Mouse (Mus musculus): ENCODE measurements around the gene Tln2. TPM values are rescaled to one million over a fixed set of nuclear protein-coding genes. Genes with fewer than 3 reads are reported as not detected.

Gene Tln2
- polyA plus RNA-seq, 1 experiment from 2014 or later, result 66.6 TPM

DNA sequence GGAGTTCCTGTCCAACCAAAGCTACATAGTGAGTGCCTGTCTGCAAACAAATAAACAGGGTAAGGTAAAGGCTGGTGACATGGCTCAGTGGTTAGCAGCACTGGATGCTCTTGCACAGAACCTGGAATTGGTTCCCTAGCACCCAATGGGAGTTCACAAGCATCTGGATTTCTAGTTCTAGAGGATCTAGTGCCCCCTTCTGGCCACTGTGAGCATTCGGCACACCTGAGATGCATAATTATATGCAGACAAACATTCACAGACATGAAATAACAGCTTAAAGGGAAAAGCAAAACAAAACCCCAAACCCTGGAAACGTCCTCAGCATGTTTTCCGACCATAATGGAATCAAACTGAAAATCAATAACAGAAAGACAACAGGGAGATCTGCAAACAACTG lies 191.4 kb downstream of the Tln2 start:
- WGBS, result 89% methylated on average over 3 of the region's 3 CpGs
- ATAC-seq (ENCODE audit: low read depth), result no peak
- no peak overlapping the region for H3K27ac ChIP-seq (ENCODE audit: low read depth, low read length)
- no peak overlapping the region for H3K9ac ChIP-seq (replicated peaks; ENCODE audit: low read depth, low read length)
- no peaks in the 10 kb centered on the region for H3K27me3 ChIP-seq (ENCODE audit: control insufficient read depth, insufficient read depth, low read length)
- no peak overlapping the region for H3K4me2 ChIP-seq (ENCODE audit: low read depth, low read length)
- no peaks in the 10 kb centered on the region for H3K4me1 ChIP-seq (ENCODE audit: control insufficient read depth, insufficient read depth, low read length)
- H3K4me3 ChIP-seq (ENCODE audit: low read depth, low read length), result no peak overlapping the region
- H3K9me3 ChIP-seq (ENCODE audit: control insufficient read depth, low read length), result no peaks in the 10 kb centered on the region
- H3K36me3 ChIP-seq (ENCODE audit: control insufficient read depth, insufficient read depth, low read length), result no peaks in the 10 kb centered on the region

DNA sequence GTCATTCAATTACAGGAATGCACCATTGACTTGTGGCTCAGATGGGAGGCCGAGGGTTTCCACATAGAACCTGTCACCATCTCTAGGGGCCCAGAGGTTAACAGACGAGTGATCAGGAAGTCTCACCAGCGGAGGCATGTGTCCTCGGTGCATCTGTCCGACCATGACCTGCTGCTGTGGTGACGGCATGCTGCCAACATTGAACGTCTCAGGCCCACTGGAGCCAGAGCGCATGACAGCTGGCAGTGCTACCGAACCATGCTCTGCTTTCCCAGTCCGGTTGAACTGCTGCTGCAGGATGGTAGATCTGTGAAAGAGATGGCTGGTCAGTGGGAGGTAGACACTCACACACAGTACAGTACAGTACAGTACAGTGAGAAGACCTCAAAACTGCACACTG lies 197.0 kb downstream of the Tln2 start:
- ATAC-seq (ENCODE audit: low read depth), result no peak
- WGBS, result 90% methylated on average over 10 of the region's 10 CpGs
- no peaks in the 10 kb centered on the region for H3K9me3 ChIP-seq (ENCODE audit: control insufficient read depth, low read length)
- H3K4me3 ChIP-seq (ENCODE audit: low read depth, low read length), result no peak overlapping the region
- H3K4me2 ChIP-seq (ENCODE audit: low read depth, low read length), result no peak overlapping the region
- no peaks in the 10 kb centered on the region for H3K36me3 ChIP-seq (ENCODE audit: control insufficient read depth, insufficient read depth, low read length)
- H3K9ac ChIP-seq (replicated peaks; ENCODE audit: low read depth, low read length), result no peak overlapping the region
- no peaks in the 10 kb centered on the region for H3K27me3 ChIP-seq (ENCODE audit: control insufficient read depth, insufficient read depth, low read length)
- H3K27ac ChIP-seq (ENCODE audit: low read depth, low read length), result no peak overlapping the region
- no peaks in the 10 kb centered on the region for H3K4me1 ChIP-seq (ENCODE audit: control insufficient read depth, insufficient read depth, low read length)

DNA sequence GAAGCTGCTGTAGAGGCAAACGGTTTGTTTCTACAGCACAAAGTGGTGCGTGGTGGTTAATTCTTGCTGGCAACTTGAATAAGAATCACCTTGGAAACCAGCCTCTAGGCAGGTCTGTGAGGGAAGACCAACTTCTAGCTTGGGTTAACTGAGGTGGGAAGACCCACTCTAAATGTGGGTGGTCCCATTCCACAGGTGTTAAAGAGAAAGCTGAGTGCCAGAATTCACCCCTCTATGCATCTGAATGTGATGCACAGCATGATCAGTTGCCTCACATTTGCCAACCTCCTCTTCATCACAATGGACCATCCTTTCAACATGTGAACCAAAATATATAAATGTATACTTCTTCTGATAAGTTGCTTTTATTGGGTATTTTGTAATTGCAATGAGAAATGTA lies 197.4 kb downstream of the Tln2 start:
- ATAC-seq (ENCODE audit: low read depth), result no peak
- no peaks in the 10 kb centered on the region for H3K4me1 ChIP-seq (ENCODE audit: control insufficient read depth, insufficient read depth, low read length)
- no peaks in the 10 kb centered on the region for H3K27me3 ChIP-seq (ENCODE audit: control insufficient read depth, insufficient read depth, low read length)
- no peak overlapping the region for H3K9ac ChIP-seq (replicated peaks; ENCODE audit: low read depth, low read length)
- WGBS, result 76% methylated on average over 2 of the region's 2 CpGs
- no peaks in the 10 kb centered on the region for H3K9me3 ChIP-seq (ENCODE audit: control insufficient read depth, low read length)
- no peak overlapping the region for H3K27ac ChIP-seq (ENCODE audit: low read depth, low read length)
- H3K36me3 ChIP-seq (ENCODE audit: control insufficient read depth, insufficient read depth, low read length), result no peaks in the 10 kb centered on the region
- no peak overlapping the region for H3K4me3 ChIP-seq (ENCODE audit: low read depth, low read length)
- H3K4me2 ChIP-seq (ENCODE audit: low read depth, low read length), result no peak overlapping the region

DNA sequence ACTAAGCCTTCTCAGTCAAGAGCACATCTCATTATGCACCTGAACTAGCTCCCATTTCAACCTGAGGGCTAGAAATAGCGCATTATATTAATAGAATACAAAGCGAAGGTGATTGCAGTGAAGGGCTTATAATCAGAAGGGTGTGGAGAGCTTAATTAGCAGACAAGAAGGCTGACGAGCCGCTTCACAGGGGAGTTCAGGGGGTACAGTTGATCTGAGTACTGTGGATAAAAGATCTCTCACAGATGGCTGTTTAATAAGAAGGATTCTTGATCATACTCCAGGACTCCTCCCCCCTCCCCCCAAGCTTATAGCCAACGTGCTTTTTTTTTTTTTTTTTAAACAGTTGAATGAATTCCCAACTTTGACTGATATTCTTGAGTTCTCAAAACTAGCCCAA lies 198.0 kb downstream of the Tln2 start:
- 80% methylated on average over 5 of the region's 5 CpGs for WGBS
- ATAC-seq (ENCODE audit: low read depth), result no peak
- H3K27ac ChIP-seq (ENCODE audit: low read depth, low read length), result no peak overlapping the region
- no peaks in the 10 kb centered on the region for H3K27me3 ChIP-seq (ENCODE audit: control insufficient read depth, insufficient read depth, low read length)
- H3K9me3 ChIP-seq (ENCODE audit: control insufficient read depth, low read length), result no peaks in the 10 kb centered on the region
- no peak overlapping the region for H3K4me2 ChIP-seq (ENCODE audit: low read depth, low read length)
- no peaks in the 10 kb centered on the region for H3K4me1 ChIP-seq (ENCODE audit: control insufficient read depth, insufficient read depth, low read length)
- H3K9ac ChIP-seq (replicated peaks; ENCODE audit: low read depth, low read length), result no peak overlapping the region
- no peak overlapping the region for H3K4me3 ChIP-seq (ENCODE audit: low read depth, low read length)
- H3K36me3 ChIP-seq (ENCODE audit: control insufficient read depth, insufficient read depth, low read length), result no peaks in the 10 kb centered on the region

DNA sequence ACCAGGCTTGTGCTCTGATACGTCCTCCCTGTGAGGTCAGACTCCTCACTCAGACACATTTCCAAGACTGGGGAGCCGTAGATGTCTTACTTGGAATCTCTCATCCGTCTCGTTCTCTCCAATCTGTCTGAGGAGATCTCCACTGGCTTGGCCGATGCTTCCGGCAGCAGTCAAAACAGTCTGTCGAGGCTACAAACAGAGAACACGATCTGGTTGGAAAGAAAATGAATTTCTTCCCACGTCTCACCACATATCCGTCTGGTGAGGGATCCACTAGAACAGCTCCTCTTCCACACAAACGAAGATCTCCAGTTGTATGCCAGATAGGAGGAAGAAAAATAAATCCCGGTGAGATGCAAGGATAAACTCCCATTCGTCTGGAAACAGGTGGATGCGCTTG lies 205.1 kb downstream of the Tln2 start:
- H3K4me3 ChIP-seq (ENCODE audit: low read depth, low read length), result no peak overlapping the region
- H3K27me3 ChIP-seq (ENCODE audit: control insufficient read depth, insufficient read depth, low read length), result no peaks in the 10 kb centered on the region
- ATAC-seq (ENCODE audit: low read depth), result no peak
- no peaks in the 10 kb centered on the region for H3K36me3 ChIP-seq (ENCODE audit: control insufficient read depth, insufficient read depth, low read length)
- 95% methylated on average over 14 of the region's 14 CpGs for WGBS
- H3K4me1 ChIP-seq (ENCODE audit: control insufficient read depth, insufficient read depth, low read length), result no peaks in the 10 kb centered on the region
- H3K9ac ChIP-seq (replicated peaks; ENCODE audit: low read depth, low read length), result no peak overlapping the region
- H3K4me2 ChIP-seq (ENCODE audit: low read depth, low read length), result no peak overlapping the region
- H3K27ac ChIP-seq (ENCODE audit: low read depth, low read length), result no peak overlapping the region
- H3K9me3 ChIP-seq (ENCODE audit: control insufficient read depth, low read length), result no peaks in the 10 kb centered on the region

DNA sequence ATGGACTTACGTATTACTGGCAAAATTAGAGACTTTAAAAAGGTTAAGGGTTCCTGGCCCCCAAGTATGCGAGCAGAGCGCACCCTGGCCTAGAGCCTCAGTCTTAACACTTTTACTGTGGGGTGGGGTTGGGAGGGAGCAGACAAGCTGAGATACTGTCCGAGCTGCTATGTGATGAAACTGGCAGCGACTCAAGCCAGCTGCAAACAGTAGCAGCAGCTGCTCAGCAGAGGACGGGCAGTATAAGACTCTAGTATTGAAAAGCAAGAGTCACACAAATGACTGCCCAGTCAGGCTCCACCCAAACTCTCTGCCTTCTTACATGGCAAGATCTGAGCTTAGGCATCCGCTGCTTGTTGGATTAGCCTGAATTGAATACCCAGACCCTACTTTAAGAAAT lies 206.1 kb downstream of the Tln2 start:
- H3K4me1 ChIP-seq (ENCODE audit: control insufficient read depth, insufficient read depth, low read length), result no peaks in the 10 kb centered on the region
- no peaks in the 10 kb centered on the region for H3K36me3 ChIP-seq (ENCODE audit: control insufficient read depth, insufficient read depth, low read length)
- H3K27me3 ChIP-seq (ENCODE audit: control insufficient read depth, insufficient read depth, low read length), result no peaks in the 10 kb centered on the region
- H3K9me3 ChIP-seq (ENCODE audit: control insufficient read depth, low read length), result no peaks in the 10 kb centered on the region
- no peak for ATAC-seq (ENCODE audit: low read depth)
- H3K4me3 ChIP-seq (ENCODE audit: low read depth, low read length), result no peak overlapping the region
- H3K27ac ChIP-seq (ENCODE audit: low read depth, low read length), result no peak overlapping the region
- WGBS, result 84% methylated on average over 7 of the region's 7 CpGs
- no peak overlapping the region for H3K9ac ChIP-seq (replicated peaks; ENCODE audit: low read depth, low read length)
- no peak overlapping the region for H3K4me2 ChIP-seq (ENCODE audit: low read depth, low read length)

DNA sequence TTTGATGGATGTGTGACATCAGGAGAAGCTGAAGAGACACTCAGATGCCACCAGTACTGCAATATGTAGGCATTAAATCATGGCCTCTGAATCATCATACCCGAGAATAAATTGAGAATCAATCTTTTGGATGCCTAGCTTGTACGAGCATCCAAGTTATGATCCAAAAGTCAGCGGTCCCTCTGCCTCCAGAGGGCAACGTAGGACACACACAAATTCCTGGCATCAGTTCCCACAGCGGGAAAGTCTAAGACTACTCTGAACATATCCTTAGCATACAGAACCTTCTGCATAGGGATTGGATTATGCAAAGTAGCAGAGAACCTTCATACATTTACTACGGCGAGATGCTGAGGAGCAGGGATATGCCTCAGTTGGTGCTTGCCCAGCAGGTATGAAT lies 210.5 kb downstream of the Tln2 start:
- no peak overlapping the region for H3K4me3 ChIP-seq (ENCODE audit: low read depth, low read length)
- 87% methylated on average over 7 of the region's 7 CpGs for WGBS
- no peak for ATAC-seq (ENCODE audit: low read depth)
- H3K9ac ChIP-seq (replicated peaks; ENCODE audit: low read depth, low read length), result no peak overlapping the region
- no peaks in the 10 kb centered on the region for H3K4me1 ChIP-seq (ENCODE audit: control insufficient read depth, insufficient read depth, low read length)
- H3K27me3 ChIP-seq (ENCODE audit: control insufficient read depth, insufficient read depth, low read length), result no peaks in the 10 kb centered on the region
- no peak overlapping the region for H3K27ac ChIP-seq (ENCODE audit: low read depth, low read length)
- H3K4me2 ChIP-seq (ENCODE audit: low read depth, low read length), result no peak overlapping the region
- no peaks in the 10 kb centered on the region for H3K36me3 ChIP-seq (ENCODE audit: control insufficient read depth, insufficient read depth, low read length)
- no peaks in the 10 kb centered on the region for H3K9me3 ChIP-seq (ENCODE audit: control insufficient read depth, low read length)

DNA sequence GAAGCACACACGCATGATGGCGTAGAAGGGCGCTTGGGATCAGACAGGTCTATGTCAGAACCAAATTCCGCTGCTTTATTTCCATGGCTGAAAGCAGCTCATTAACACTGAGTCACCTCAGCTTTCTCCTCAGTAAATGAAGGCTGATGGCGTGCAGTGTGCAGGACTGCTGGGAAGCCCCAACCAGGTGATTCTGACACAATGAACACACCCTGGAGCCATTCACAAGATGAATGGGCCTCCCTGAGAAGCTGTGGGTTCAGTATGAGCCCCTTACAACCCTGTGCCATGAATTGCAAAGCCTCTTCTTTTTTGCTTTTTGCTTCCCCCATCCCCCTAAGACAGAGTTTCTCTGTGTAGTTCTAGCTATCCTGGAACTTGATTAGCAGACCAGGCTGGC lies 212.3 kb downstream of the Tln2 start:
- Histone ChIP-seq H3K27ac (ENCODE audit: low read depth, low read length) (no peak overlapping the region), H3K27me3 (ENCODE audit: control insufficient read depth, insufficient read depth, low read length) (no peaks in the 10 kb centered on the region), H3K4me3 (ENCODE audit: low read depth, low read length) (no peak overlapping the region), H3K4me1 (ENCODE audit: control insufficient read depth, insufficient read depth, low read length) (no peaks in the 10 kb centered on the region), H3K9me3 (ENCODE audit: control insufficient read depth, low read length) (no peaks in the 10 kb centered on the region), H3K4me2 (ENCODE audit: low read depth, low read length) (no peak overlapping the region), H3K36me3 (ENCODE audit: control insufficient read depth, insufficient read depth, low read length) (no peaks in the 10 kb centered on the region), H3K9ac (replicated peaks; ENCODE audit: low read depth, low read length) (no peak overlapping the region)
- 92% methylated on average over 5 of the region's 5 CpGs for WGBS
- no peak for ATAC-seq (ENCODE audit: low read depth)

DNA sequence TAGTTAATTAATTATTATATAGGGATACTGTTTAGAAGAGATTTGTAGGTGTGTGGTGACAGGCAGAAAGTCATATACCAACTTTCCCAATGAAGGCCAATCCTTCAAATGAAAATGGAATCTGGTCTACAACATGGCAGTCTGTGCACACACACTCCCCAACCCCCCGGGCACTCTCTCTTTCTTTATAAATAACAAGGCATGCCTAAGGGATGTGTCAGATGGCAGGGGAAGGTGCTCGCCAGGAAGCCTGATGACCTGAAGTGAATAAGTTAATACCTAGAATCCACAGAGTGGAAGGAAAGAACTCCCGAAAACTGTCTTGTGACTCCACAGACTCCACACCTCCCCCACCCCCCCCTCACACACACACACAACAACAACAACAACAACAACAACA lies 228.2 kb downstream of the Tln2 start:
- whole genome bisulfite sequencing, result 100% methylated on average over 3 of the region's 3 CpGs
- H3K4me1 ChIP-seq (ENCODE audit: control insufficient read depth, insufficient read depth, low read length), result no peaks in the 10 kb centered on the region
- no peak overlapping the region for H3K4me2 ChIP-seq (ENCODE audit: low read depth, low read length)
- no peak for ATAC-seq (ENCODE audit: low read depth)
- no peak overlapping the region for H3K27ac ChIP-seq (ENCODE audit: low read depth, low read length)
- no peak overlapping the region for H3K9ac ChIP-seq (replicated peaks; ENCODE audit: low read depth, low read length)
- H3K27me3 ChIP-seq (ENCODE audit: control insufficient read depth, insufficient read depth, low read length), result no peaks in the 10 kb centered on the region
- no peaks in the 10 kb centered on the region for H3K36me3 ChIP-seq (ENCODE audit: control insufficient read depth, insufficient read depth, low read length)
- no peak overlapping the region for H3K4me3 ChIP-seq (ENCODE audit: low read depth, low read length)
- H3K9me3 ChIP-seq (ENCODE audit: control insufficient read depth, low read length), result no peaks in the 10 kb centered on the region

DNA sequence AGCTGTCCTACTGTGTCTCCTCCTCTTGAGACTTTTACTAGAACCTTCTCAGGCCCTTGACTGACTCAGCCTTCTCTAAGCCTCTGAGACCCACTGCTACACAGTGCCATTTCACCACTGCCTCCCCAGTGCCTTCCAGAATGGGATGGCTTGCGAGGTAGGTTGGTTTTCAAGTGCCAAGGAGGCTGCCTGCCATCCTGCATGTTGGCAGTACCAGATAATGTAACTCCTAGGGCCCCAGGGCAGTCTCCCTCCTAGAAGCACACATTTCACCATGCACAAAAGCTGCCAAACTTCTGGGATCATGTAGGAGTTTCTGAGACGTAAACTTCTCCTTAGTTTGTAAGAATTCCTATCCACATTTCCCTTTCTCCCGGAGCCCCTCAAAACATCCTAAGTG lies 231.1 kb downstream of the Tln2 start:
- H3K4me3 ChIP-seq (ENCODE audit: low read depth, low read length), result no peak overlapping the region
- no peak overlapping the region for H3K27ac ChIP-seq (ENCODE audit: low read depth, low read length)
- H3K9me3 ChIP-seq (ENCODE audit: control insufficient read depth, low read length), result no peaks in the 10 kb centered on the region
- no peak overlapping the region for H3K4me2 ChIP-seq (ENCODE audit: low read depth, low read length)
- no peaks in the 10 kb centered on the region for H3K27me3 ChIP-seq (ENCODE audit: control insufficient read depth, insufficient read depth, low read length)
- no peak overlapping the region for H3K9ac ChIP-seq (replicated peaks; ENCODE audit: low read depth, low read length)
- WGBS, result 91% methylated on average over 3 of the region's 3 CpGs
- no peak for ATAC-seq (ENCODE audit: low read depth)
- no peaks in the 10 kb centered on the region for H3K36me3 ChIP-seq (ENCODE audit: control insufficient read depth, insufficient read depth, low read length)
- H3K4me1 ChIP-seq (ENCODE audit: control insufficient read depth, insufficient read depth, low read length), result no peaks in the 10 kb centered on the region
